In genomic region chr1:194756409-194756808, GRCm38 (mm10) we compare ENCODE assay signal across 16 mouse cellular contexts.
DNase-seq lines count a peak whose midpoint lies in the region; TF ChIP-seq lines count a peak whose summit lies in the region.
"Had no signal": no experiment of that assay in that cellular context is flagged by ENCODE, and none has a peak within 500 bp of the region (broad histone marks: within the 10 kb centered on the region; RNA-seq: fewer than 3 reads in every experiment).

No protein-coding gene starts in this region.

- peak; percentile 33 for DNase-seq in gastrocnemius, adult 2 months
- DNase-seq in gastrocnemius, postnatal 4 days (ENCODE audit: low spot score in 2 of 2): no peak
- peak; percentile 27 for DNase-seq in kidney, postnatal 10 days
- DNase-seq in kidney, adult 18-20 months: no peak
- DNase-seq in adipocyte (ENCODE audit: low spot score): peak; percentile 82
- peak; percentile 16 to 48 for DNase-seq in heart, postnatal 14 days
- DNase-seq in cerebellum, adult 9-10 months: no peak
- DNase-seq in thymus, postnatal 36 days: no peak
- DNase-seq: adrenal gland, adult 2 months; cerebellum, postnatal 14 days; layer of hippocampus, adult 9-11 months; midbrain, embryonic 14.5 days had no signal

- peak overlapping the region; percentile 53 for H3K27ac ChIP-seq in gastrocnemius, adult 2 months
- H3K27ac ChIP-seq: embryonic facial prominence, embryonic 13.5 days; forebrain, embryonic 12.5 days; hindbrain, embryonic 12.5 days; intestine, embryonic 15.5 days had no signal

- intact Hi-C loops in gastrocnemius, adult 2 months (cut with DNase I): loop anchor here (10.0 kb wide), 1 partner anchor 208 kb away; no protein-coding TSS in a partner anchor
- intact Hi-C loops in heart, postnatal 14 days (cut with DNase I): loop anchor here (5.0 kb wide), 1 partner anchor 61 kb away; no protein-coding TSS in a partner anchor

- no peak for TF ChIP-seq CTCF in gastrocnemius, adult 2 months (IDR thresholded peaks at IDR 0.05)

- no peak overlapping the region for H3K4me3 ChIP-seq in gastrocnemius, adult 2 months
- H3K4me3 ChIP-seq: embryonic facial prominence, embryonic 13.5 days; forebrain, embryonic 12.5 days; hindbrain, embryonic 12.5 days; intestine, embryonic 15.5 days had no signal

Comparison
In these comparisons a context has a peak if more than half of its experiments do, and no peak if none do; other contexts are left out.
1. DNase-seq: peak in gastrocnemius, adult 2 months (single experiment), kidney, postnatal 10 days (single experiment), adipocyte (single experiment) and heart, postnatal 14 days (2 of 2); none in gastrocnemius, postnatal 4 days (0 of 2), kidney, adult 18-20 months (single experiment), cerebellum, adult 9-10 months (single experiment) and thymus, postnatal 36 days (0 of 2).